Mouse (Mus musculus) right cerebral cortex, adult 2 months (tissue): Measurements from ENCODE around the gene Chrm5.
A peak's percentile ranks its signal among the peaks of the same experiment; 100 is the strongest.
"Not testable (repeated sequence)": the region's sequence is repeated elsewhere in the genome, so short reads cannot be mapped to it uniquely, and the experiment has no call there.

Experiments
- DNase-seq, 2 experiments: peaks; one replicate each; pipeline ENCODE4 v3.0.0; 2021 to 2022; ENCODE audit warnings: low spot score in 2 of 2

The Chrm5 gene

DNA sequence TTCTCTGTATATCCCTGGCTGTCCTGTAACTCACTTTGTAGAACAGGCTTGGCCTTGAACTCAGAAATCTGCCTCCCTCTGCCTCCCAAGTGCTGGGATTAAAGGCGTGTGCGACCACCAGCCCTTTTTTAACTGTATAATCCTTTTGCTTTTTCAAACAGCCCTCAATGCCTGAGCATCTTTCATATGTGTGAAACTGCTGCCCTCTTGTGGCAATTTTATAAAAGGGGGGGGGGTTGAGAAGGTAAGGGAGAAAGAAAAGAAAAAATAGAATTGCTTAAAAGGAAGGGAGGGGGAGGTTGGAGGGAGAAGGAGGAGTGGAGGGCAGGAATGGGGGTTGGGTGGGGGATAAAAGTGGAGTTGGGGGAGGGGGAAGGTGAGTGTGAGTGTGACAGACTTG is 995 bp upstream of the Chrm5 start:
- no peak for DNase-seq

DNA sequence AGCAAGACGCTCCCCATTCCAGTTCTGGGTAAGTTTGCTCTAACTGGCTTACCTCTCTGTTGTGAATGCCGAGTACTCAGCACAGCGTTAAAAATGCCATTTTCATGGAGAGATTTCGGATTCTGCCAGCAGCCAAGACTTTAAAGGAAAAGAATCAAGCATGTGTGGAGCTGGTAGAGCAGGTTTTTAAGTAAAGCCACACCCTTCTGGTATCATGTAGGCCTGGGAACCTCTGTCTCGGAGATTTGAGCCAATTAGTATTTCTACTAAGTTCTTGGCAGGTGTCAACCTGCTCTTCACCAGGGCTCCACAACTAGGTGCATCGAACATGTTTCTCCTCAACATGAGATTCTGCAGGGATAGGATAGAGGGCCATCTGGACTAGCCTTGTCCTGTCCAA is 4.0 kb downstream of the Chrm5 start:
- no peak for DNase-seq

DNA sequence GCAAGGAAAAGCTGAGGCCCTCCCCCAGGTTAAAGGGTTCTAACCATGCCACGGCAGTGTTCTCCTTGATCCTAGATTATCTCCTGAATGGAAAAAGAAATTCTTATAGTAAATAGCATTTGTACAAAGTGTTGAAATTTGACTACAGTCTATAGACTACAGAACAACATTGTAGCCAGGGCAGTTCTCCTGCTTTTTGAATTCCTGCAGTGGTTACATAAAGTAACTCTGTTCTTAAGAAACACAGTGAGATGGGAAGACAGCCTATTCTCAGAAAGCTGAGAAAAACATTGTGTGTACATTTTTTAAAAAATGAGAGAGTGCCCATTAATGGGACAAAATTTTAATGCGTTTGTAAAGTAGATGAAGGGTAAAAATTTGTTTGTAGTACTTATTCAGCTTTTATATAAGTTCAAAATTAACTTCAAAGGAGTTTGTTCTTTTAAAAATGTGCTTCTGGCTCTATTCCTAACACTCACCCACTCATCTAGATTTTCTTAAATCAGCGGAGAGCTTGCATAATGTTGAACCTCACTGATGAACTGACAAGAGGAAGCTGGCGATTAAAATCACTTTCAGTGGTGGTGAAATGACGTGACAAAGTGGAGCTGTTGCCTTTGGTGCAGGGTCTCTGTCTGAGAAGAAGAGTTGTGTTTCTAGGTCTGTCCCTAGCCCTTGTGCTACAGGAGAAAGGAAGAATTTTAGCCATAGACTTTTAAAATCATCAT is 5.4 kb downstream of the Chrm5 start:
- DNase-seq = peak in 1 of 2 experiments; percentile 28

DNA sequence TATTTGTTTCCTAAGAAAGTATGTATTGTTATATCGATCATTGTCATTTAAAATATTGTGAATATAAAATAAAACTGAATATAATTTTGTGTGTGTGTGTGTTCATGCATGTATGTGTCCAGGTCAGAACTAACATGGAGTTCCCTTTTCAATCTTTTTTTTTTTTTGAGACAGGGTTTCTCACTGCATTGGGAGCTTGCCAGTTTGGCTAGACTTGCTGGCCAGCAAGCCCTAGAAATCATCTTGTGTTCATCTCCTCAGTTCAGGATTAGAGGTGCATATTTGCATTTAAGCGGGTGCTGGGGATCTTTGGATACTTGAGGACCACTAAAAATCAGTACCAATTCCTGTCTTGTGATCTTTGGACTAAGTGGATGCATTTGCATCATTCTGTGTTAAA is 8.5 kb downstream of the Chrm5 start:
- no peak for DNase-seq

DNA sequence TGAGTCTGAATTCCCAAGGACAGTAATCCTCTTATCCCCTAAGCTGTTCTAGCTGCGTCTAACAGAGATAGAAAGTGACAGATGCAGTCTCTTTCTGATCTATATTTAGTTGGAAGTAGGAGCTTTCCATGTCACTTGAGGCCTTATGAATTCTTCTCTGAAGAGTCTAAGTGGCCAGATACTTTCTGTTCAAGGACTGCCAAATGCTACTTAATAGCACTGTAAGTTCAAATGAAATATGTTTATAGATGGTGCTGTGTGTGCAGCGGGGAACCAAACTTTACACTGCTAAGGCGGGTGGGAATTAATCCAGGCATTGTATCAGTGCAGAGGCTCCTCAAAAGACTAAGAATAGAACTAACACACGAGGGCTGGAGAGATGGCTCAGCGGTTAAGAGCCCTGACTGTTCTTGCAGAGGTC is 9.6 kb downstream of the Chrm5 start:
- DNase-seq = no peak

DNA sequence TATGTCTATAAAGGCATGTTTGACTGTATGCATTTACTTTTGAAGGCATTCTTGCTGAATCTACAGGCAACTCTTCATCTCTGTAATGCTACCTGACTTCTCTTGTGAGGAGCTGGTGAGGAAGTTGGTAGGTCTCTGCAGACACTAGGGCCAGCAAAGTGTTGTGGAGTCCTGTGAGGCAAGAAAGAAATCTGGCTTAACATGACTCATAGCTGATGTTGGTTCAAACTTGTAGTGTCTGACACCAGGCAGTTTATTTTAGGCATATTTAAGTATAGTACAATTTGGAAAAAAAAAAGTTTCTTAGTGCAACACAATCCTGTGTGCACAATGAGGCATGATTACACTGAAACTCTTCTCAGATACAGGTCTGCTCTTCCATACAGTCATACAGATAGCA is 11.0 kb downstream of the Chrm5 start:
- no peak for DNase-seq

DNA sequence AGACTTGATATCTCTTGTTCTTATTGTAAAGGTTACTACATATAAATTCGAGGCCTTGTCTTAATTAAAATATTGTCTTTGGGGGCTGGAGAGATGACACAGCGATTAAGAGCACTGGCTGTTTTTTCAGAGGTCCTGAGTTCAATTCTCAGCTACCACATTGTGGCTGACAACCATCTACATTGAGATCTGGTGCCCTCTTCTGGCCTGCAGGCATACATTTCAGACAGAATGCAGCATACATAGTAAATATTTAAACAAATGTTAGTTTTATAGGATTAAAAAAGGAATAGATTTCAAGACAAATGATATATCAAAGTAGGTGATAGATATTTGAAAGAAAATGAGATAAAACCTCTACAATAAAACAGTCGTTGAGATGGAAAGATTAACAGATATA is 20.0 kb downstream of the Chrm5 start:
- DNase-seq = no peak

DNA sequence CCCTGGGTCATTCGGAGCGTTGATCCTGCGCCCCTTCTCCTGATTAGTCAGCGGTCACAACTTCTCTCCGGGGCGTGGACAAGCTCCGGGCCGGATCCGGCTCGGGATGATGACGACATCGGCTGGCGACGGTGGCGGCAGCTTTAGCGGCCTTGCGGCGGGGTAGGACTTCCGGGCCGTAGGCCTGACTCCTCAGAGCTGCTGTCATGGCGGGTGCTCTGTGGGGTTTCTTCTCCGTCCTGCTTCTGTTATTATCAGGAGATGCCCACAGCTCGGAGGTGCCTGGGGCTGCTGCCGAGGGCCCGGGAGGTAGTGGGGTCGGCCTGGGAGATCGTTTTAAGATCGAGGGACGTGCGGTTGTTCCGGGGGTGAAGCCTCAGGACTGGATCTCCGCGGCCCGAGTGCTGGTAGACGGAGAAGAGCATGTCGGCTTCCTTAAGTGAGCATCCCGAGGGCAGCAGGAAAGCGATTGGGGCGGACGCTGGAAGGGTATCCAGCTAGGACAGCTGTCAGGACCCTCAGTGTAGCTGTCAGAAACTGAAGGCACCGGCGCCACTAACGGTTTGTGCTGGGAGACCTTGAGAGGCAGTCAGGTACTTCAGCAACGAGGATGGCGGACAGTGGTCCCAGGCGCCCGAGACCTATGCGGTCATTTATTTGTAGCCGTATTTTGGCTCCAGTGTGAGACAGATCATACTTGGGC is 25.6 kb downstream of the Chrm5 start, which contains the start of gene Emc7:
TSS of gene Emc7 (plus strand) at position 136 of the 703 bp plus-strand sequence.
- DNase-seq = peak; percentile 96 to 99

DNA sequence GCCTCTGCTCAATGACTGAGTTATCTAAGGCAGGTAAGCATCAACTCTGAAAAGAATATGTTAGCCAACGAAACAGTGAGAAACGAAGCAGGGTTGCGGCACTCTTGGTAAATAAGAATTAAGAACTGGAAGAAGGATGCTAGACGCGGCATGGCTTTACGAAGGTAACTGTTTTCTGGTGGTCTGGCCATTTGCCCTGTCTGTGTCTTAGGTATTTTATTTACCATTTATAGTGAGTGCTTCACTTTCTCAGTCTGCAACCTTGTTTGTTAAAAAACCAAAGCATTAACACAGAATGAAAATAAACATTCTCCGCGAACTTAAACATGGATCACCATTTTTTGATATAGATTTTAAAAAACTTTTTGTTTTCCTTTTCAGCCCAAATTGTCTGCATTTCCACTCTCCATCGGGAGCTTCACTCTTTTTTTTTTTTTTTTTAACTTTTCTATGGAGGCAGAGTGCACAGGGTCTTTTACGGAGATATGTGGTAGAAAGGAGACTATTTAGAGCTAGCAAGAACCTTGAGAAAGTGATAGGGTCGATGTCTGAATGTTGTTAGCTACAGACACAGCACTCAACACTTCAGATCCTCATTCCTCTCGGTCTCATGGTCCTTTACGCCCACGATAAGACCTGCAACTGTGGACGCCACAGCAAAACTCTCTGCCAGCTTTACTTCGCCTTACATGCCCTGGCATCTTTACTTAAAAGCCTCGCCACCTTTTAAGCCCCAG is 26.3 kb downstream of the Chrm5 start:
- DNase-seq = no peak

DNA sequence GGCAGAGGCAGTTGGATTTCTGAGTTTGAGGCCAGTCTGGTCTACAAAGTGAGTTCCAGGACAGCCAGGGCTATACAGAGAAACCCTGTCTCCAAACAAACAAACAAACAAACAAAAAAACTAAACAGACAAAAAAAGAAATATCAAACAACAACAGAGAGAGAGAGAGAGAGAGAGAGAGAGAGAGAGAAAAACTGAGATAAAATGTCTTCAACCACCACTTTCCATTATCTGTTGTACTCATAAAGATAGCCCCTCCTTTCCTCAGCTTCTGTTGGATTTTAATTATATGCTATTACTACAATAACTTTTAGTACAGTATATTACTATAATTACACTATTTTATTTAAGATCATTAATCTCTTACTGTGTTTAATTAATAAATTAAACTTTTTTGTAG is 28.1 kb downstream of the Chrm5 start:
- not testable (repeated sequence) for DNase-seq

DNA sequence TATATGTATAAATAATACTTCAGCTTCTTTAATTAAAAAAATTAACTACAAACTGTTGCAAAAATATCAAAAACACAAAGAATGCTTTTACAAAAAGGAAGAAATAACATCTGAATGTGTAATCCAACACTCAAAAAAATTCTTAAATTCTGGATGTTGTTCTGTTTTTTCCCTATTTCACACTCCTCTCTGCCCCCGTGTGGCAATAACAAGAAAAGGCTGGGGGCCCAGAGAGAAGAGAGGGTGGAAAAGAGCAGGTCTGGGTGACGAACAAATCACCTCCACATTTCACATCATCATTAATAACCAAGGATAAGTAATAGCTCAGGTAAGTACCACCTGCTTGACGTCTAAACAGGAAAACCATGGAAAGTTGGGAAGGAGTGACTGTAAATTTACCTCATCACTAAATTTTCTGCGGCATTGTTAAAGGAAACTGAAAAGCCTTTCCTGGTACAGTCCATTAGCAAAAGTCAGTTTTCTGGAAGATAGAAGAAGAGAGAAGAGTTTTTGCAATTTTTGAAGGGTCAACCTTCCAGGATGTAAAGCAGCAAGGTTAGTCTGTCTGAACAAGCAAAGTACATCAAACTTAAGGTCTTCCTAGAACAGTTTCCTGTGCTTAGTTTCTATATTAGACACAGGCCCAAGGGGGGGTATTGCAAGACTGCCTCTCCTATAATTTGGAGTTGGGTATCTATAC is 30.8 kb downstream of the Chrm5 start:
- DNase-seq = no peak

DNA sequence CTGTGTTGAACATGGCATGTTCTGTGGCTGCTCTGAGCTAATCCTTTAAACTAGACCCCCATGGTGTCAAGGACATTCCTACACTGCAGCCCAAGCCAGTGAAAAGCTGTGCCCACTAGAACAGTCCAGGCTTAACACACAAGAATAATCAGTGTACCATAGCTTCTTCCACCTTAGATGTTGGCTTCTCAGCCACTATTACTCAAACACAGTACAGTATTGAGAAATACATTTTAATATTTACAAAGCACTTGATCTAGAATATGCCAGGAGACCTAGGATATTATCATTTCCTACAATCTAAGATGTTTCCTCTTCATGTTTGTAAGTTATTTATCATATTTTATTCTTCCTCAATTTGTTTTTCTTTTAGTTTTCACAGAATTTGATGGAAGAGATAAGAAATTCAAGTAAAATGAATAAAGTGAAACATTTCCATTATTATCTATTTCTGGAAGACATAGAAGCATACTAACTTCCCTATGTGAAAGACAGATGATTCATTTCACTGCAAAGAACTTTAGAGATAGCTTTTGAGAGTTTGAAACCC is 32.0 kb downstream of the Chrm5 start:
- DNase-seq = no peak

DNA sequence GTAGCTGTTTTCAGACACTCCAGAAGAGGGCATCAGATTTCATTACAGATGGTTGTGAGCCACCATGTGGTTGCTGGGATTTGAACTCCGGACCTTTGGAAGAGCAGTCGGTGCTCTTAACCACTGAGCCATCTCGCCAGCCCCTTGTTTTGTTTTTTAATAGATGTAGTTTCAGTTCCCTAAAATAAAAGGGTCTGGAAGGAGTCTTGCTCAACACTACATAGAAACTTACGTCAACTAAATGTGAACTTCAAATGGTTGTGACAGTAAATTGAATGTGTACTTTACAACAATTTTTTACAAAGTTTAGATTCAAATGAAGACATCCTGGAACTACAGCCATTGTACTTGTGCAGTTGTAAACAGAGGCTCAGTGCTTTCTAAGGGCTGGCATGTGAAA is 32.5 kb downstream of the Chrm5 start:
- DNase-seq = not testable (repeated sequence)

DNA sequence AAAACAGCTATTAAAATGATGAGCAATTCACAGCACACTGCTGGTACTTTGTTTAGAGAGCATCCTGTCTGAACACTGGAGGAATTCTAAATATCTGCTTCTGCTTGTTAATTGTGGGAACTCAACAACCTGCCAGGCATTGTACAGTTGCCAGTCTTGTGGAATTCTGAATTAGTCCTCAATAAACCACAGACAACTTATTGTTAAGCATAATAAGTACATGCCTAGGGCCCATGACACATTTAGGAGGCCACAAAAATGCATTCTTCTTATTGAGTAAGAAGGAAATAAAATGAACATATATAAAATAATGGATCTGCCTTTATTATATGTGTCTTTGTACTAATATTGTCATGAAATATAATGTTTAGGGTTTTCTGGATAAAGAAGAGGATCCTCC is 35.1 kb downstream of the Chrm5 start:
- no peak for DNase-seq

DNA sequence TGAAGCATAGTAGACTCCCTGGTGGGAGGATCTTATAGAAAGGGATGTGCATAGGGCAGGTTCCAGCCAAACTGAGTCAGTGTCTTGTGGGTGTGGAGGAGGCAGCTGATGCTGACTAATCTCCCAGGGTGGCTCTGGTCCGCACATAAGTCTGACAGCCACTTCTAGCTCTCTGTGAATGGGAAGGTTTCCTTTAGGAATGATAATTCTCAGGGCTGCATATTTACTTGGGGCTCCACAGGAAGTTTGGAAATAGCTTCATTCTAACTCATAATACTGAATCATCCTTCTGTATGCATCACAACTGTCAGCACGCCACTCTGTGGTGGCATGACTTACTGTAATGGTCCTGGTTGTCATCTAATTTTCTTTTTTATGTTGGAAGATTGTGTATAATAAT is 37.1 kb downstream of the Chrm5 start:
- DNase-seq = peak; percentile 56 to 59

DNA sequence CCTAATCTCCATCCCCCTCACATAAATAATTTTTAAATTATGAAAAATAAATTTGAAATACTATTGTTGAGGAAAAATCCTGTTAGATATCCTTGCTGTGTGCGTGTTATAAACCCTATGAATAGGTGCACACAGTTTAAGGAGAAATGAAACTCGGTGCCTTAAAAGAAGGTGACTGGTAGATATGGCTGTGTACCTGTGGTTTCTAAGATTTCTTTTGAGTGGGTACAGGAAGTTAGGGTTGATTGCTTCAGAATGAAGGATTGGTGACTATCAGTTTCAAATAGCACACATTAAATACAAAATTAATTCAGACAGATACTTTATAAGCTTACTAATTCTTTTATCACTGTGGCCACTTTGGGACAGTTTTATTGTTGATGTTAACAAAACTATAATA is 43.0 kb downstream of the Chrm5 start:
- DNase-seq = no peak

DNA sequence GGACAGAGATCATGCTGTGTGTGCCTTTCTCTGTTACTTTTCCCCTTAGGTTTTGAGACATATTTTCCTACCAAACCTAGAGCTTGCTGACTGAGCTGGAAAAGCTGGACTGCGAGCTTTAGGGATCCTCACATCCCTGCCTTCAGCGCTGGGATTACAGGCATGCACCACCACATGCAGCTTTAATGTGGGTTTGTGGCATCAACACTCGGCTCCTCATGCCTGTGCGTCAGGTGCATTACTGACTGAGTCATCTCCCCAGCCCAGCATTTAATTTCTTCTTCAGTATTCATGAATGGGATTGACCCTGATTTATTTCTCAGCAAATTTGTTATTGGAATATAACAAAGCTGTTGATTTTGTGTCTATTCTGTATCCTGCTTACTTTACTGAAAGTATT is 44.3 kb downstream of the Chrm5 start:
- DNase-seq = no peak

DNA sequence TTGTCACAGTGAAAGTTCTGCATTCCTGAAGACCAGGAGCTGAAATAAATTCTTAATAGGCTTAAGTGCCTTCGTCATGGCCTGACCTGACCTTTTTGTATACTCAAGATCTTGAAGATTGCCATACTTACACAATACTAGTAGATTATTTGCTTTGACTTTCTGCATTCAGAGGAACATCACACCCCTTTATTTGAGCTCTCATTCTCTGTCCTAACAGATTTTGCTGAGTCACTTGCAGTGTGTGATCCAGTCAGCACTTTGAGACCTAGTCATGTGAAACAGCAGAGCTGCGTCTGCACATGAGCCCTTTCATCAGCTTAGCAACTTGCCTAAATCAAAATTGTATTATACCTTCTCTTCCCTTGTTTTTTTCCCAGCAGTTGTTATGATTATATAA is 47.2 kb downstream of the Chrm5 start:
- DNase-seq = no peak

DNA sequence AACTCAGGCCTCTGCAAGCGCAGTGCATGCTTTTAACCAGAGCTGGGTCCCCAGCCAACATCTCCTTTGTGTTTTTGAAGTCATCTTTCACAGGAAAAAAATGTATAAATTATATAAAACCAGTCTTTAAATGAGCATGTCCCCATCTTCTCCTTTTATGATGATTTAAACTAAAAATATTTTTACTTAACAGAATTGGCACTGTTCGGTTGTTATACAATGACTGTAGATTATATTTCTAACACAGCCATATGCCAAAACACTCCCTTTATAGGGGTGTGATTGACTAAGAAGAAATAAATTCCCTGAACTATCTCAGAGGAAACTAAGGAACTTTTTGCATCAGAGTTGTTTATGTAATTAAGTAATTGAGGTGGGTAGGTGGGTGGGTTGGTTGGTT is 48.0 kb downstream of the Chrm5 start:
- DNase-seq = no peak

DNA sequence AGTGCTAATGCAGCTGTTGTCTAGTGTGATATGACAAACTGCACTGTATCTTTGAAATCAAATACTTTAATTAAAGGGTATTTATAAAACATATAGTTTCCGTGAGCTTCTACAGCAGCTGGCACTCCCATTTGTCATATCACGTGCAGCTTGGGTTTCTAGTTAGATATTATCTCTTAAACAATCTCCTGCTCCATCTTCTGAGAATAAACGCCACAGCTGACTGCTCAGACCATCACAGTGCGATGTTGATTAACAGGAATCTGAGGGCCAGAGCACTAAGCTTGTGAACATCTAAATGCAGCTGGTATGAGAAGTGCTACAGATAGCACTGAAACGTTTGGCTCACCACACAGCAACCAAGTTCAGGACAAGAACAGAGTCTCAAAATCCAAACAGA is 50.2 kb downstream of the Chrm5 start:
- DNase-seq = no peak

DNA sequence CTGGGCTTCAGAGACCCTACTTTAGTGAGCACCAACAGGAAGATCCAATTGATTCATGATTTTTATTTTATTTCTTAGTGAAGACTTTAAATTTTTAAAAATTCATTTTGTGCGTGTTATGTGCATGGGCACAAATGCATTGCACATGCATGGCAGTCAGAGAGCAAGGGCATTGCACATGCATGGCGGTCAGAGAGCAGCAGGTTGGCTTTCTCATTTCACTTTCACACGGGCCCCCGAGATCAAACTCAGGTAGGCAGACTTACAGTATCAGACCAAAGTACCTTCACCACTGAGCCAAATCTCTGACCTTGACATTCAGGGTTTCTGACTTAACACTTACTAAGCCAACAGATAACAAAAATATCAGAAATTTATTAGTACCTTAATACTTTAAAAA is 50.9 kb downstream of the Chrm5 start:
- no peak for DNase-seq
